Mouse (Mus musculus): Measurements from ENCODE around the gene Ube2c.
"Not testable (repeated sequence)": the region's sequence is repeated elsewhere in the genome, so short reads cannot be mapped to it uniquely, and the experiment has no call there.

Ube2c gene

DNA sequence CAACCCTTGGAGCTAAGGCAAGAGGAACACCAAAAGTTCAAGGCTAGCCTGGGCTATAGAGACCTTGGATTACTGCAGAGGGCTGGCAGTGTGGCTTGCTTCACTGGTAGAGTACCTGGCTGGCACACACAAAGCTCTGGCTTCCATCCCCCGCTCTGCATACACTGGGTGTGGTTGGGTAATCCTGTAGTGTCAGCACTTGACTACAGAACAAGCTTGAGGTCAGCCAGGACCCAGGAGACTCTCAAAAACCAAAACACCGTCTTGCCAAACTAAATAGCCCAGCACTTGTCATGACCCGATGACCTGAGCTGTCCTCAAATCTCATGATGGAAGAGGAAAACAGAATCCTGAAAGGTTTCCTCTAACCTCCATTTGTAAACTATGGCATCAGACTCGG is 20.8 kb downstream of the Ube2c start:
- DNase-seq: no peak

DNA sequence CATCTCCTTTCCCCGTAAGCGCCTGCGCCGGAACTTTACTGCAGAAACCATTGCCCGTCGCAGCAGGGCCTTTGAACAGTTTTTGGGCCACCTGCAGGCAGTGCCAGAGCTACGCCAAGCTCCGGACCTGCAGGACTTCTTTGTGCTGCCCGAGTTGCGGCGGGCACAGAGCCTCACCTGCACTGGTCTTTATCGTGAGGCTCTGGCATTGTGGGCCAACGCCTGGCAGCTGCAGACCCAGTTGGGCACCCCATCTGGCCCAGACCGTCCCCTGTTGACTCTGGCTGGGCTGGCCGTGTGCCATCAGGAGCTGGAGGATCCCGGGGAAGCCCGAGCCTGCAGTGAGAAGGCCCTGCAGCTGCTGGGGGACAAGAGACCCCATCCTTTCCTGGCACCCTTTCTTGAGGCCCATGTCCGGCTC is 22.2 kb downstream of the Ube2c start:
- no peak for DNase-seq

DNA sequence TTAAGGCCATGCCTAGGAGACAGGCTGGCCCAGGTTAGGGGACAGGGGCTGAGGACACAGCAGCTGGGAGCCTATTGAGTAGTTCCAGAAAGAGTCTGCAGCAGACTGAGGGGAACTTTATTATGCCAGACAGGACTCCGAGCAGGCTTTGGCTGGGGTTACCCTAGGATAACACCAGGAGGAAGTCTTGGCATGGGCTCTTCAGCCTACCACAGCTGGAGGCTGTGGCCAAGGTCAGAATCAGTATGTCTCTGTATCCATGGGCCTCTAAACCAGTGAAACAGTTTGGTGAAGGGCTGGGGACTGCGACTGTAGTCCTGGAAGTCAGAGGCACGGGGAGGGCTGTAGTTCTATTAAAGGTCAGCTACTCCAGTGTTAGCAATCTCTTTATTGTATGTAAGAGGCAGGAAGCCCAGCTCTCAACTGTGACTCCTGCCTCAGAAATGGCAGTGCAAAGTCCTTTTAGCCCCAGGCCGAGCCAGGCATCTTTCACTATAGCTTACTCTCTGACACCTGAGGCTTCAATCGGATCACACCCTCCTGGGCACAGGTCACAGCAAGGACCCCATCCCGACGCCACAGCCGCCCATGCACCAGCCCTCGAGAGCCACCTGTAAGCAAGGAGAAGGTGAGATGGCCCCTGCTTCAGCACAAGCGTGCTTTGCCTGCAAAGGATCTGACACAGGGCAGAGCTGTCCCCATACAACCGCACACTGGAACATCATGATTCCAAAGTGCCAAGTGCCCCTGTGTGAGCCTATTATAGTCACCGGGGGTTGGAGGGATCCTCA is 22.9 kb downstream of the Ube2c start:
- DNase-seq: no peak

DNA sequence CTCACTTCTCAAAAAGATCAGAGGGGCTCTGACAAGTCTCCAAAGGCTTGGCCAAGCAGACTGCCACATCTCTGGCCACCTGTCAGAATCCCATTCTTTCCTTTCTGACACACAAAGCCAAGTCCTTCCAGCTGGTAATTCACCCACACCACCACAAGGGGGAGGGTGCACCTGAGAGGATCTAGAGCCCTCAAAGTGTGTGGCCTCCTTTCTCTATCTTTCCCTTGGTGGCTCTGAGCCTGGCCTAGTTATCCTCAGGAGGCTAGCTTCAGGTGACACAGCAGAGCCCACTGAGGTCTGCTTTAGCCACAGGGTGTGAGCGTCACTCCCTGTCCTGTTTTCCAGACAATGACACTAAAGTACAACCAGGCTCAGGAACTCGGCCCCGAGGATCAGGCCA is 23.5 kb downstream of the Ube2c start:
- peak; percentile 78 to 82 for DNase-seq

DNA sequence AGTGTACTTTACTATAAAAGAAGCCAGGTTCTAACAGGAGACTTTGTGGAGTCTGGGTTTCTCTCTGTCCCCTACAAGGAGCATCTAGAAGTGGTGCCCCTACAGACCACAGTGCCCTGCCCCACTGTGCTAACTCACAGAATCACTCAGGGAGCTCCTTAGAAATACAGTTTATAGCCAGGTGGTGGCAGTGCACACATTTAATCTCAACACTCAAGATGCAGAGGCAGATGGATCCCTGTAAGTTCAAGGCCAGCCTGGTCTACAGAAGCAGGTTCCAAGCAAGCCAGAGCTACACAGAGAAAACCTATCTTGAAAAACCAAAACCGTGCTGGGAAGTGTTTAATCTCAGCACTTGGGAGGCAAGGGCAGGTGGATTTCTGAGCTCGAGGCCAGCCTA is 24.1 kb downstream of the Ube2c start:
- DNase-seq: peak in 1 of 2 experiments; percentile 41

DNA sequence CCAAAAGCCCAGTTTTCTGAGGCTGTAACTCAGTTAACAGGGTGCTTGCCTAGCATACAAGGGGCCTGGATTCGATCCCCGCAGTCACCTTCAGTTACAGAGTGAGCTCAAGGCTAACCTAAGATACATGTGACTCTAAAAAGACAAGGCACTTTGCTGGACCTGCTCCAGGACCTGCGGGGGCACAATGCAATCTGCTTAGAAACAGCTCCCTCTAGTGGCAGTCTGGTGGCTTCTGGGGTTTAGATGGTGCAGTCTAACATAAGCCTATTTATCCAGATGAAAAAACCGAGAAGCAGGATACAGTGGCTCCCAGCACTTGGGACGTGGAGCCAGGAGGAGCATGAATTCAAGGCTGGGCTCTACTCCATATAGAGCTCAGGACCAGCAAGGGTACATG is 24.6 kb downstream of the Ube2c start:
- peak; percentile 87 to 92 for DNase-seq

DNA sequence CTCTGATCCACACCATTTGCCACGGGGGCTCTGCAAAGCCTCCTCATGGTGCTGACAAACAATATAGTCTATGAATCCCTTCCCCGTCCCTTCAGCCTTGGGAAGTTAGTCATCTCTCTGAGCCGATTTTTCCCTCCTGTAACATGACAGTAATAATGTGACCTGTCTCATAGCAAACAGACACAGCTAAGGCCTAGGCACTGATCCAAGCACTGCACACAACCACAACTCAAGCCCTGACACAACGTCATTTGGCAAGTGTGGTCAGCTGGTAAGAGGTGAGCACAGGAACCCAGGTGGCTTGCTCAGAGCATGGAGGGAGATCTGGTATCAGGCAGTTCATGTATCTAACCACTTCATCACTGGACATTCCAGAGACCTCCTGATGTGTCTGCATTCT is 26.2 kb downstream of the Ube2c start:
- DNase-seq: no peak

DNA sequence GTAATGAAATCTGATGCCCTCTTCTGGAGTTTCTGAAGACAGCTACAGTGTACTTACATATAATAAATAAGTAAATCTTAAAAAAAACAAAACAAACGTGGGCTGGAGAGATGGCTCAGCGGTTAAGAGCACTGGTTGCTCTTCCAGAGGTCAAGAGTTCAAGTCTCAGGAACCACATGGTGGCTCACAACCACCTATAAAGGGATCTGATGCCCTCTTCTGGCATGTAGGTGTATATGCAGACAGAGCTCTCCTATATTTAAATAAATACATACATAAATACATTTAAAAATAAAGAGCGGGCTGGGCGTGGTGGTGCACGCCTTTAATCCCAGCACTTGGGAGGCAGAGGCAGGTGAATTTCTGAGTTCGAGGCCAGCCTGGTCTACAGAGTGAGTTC is 28.9 kb downstream of the Ube2c start:
- DNase-seq: not testable (repeated sequence)

DNA sequence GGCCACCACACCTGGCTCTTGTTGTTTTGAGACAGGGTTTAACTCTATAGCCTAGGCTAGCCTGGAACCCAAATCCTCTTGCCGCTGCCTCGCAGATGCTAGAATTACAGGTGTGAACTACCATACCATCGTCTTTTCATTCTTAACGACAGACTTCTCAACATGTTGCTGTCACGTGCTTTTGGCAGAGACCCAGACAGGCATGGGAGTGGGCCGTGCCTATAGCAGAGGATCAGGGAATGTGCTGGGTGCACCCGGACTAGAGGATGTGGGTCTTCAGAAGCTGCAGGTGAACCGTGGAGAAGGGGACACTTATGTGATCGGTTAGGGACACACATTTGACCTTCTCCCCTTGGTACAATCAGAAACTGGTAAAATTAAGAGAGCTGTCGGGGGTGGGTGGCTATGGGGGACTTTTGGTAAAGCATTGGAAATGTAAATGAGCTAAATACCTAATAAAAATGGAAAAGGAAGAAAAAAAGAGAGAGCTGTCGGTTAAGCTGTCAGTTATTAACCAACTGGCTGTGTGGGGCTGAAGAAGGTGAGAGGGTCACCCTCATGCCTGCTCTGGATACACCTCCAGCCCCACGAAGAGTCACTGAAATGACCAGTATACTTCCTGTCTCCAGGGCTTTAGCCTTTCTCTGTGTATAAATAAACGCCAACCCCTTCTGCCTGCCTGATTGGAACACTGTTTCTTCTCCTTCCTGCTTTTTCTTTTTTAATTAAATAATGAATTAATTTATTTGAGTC is 30.7 kb downstream of the Ube2c start:
- peak in 1 of 2 experiments; percentile 29 for DNase-seq

DNA sequence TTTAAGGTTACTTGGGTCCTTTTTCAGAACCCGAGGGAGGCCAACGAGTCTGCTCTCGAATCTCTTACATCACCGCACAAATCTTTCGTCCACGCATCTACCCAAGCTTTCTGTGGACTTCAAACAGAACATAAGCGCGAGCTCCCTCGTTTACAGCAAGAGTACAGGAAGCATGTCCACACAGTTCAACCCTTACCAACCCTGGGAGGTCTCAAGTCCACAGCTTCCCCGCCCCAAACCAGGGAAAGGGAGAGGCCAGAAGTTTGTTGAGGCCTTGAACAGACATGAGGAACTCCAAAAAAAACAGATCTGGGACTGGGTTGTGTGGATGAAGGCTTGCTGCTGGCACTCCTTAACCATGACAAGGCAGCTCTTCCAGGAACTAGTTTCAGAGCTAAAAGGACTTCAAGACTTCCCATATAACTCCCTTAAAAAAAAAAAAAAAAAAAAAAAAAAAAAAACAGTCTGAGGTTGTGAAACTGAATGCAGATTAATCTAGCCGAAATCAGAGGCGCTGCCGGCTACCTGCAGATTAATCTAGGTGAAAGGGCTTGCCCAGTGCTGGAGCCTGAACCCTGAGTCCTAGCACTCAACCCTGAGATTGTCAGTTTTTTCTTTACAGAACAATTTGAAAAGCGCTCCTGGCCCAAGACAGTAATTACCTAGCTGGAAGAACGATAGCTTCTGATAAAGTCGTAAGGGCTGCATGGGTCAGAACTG is 33.7 kb downstream of the Ube2c start:
- no peak for DNase-seq

DNA sequence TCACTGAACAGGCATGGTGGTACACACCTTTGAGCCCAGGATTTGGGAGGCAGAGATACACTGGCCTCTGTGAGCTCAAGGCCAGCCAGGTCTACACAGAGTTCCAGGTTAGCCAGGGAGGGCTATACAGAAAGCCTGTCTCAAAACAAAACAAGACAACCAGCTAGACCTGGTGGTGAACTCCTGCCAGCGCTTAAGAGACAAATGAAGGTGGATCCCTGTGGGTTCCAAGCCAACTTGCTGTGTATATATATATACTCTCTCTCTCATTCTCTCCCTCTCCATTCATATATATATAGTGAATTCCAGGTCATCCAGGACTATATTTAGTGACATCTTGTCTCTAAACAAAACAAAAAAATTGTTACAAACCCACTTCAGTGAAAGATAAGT is 34.2 kb downstream of the Ube2c start:
- no peak for DNase-seq

DNA sequence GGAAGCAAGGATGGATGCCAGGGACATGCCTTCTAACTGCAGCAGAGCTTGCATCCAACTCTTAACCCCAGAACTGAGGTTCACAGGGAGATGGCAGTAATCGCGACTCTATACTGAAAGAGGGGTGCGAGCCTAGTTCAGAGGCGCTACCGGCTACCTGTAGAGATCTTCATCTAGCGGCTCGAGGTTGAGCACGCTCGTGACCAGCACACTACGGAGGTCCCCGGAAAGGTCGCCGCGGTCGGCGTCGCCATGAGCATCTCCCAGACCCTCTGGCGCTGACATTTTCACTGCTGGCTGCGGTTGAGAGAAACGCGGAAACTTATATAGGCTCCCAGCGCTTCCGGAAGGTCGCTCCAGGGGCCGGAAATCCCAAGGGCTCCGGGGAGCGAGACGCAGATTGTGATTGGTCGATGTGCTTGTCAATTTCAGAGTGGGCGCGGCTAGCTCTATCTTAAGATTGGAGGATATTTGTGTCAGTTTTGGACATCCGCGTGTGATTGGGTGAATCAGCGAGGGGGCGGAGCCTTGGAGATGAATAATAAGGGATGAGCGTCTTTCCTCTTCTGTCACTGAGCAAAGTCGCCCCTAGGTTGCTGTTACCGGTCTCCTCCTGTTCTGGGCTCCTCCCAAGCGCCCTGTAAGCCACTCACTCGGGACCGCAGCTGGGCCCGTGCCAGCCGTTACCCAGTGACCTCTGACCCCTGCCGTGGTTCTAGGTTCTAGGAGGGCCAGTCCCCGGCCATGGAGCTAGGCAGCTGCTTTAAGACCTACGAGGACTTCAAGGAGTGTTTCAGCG is 35.0 kb downstream of the Ube2c start, which contains the start of the genes Acot8 and Zswim3:
Gene Acot8 (minus strand): TSS at position 350 of the 799 bp plus-strand sequence.
Gene Zswim3 (plus strand): TSS at position 566 of the 799 bp plus-strand sequence.
- DNase-seq: peak; percentile 97 to 98

DNA sequence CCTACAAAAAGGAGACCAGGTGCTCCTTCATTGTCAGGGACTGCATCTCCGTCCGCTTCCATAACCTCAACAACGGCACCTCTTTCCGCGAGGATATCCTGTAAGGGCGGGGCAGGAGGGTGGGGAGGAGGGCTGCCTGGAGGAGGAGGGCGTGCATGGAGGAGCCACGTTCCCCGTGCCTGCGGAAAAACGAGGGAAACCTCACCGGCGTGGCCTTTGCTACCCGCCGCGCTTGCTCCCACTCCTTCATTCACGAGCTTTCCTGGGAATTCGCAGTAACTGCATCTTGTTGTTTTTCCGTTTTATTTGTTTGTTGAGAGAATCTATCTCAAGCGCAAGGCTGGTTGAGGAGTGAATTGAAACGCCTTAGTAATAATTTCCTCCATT is 35.6 kb downstream of the Ube2c start:
- DNase-seq: no peak

DNA sequence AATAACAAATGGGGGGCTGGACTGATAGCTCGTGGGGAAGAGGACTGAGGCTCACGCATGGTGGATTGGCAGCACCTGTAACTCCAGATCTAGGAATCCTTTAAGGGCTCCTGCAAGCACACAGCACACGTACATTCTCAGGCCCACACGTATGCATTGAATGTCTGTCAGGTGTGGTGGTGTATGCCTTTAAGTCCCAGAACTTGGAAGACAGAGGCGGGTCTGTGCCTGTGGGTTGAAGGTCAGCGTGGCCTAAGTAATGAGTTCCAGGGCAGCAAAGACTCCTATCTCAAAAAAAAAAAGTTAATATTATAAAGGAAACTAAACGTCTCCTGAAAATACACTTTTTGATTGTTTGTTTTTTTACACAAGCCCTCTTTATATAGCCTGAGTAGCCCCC is 36.9 kb downstream of the Ube2c start:
- no peak for DNase-seq

DNA sequence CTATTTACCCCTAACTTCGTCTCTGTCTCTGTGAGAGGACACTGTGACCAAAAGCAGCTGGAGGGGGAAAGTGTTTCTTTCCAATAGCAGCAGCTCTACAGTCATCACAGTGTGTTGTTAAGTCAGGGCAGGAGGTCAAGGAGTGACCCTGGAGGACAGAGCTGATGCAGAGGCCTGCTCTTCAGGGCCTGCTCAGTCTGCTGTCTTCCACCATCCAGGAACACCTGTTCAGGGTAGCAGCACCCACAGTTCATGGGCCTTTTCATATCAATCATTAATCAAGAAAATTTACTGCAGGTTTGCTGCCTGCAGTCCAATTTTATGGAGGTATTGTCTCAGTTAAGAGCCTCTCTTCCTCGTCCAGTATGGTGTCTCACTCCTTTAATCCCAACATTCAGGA is 43.9 kb downstream of the Ube2c start:
- DNase-seq: no peak

DNA sequence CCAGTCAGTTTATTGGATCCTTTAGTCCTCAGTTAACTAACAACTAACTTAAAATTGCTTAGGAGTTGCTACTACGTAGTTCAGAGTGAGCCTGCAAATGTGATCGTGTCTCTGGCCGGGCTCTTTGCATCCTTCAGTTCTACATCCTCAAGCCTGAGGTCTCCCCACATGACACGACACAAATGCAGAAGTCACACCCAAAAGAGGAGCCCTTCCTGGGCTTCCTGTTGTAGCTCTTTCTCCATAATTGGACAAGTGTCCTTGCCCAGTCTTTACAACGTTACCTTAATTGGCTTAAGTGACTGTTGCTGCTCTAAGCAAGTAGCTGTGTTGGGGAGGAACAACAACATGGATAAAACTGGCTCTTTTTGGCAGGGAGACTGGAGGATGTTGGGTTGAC is 45.6 kb downstream of the Ube2c start:
- DNase-seq: no peak

DNA sequence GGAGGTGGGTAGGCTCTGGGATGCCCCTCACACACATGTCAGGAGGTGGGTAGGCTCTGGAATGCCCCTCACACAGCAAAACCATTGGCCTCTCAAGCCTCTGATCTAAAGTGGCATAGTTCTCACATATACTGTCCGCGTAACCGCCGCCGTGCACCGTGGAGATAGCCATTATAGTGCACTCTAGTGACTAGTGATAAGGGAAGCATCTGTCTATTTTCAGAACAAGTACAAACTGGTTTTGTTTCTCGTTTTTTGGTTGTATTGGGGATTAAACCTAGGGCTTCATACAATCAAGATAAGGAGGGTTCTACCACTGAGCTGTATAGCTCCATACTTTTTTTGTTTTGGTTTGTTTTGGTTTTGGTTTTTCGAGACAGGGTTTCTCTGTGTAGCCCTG is 46.1 kb downstream of the Ube2c start:
- DNase-seq: no peak

DNA sequence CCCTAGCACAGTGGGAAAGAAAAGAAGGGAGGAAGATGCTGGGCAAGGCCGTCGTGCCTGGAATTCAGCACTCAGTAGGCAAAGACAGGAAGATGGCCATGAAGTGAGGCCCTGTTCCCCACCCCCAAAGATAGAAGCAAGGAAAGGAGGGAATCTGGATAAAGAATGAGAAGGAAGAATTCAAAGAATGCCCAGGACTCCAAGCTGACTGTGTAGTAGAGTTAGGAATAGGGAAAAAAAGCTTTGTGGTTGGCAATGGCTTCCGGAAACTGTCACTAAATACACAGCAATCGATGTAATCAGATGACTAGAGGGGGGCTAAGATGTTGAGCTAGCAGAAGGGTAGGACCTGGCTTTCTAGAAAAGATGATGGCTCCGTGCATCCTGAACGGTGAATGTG is 47.5 kb downstream of the Ube2c start:
- no peak for DNase-seq

DNA sequence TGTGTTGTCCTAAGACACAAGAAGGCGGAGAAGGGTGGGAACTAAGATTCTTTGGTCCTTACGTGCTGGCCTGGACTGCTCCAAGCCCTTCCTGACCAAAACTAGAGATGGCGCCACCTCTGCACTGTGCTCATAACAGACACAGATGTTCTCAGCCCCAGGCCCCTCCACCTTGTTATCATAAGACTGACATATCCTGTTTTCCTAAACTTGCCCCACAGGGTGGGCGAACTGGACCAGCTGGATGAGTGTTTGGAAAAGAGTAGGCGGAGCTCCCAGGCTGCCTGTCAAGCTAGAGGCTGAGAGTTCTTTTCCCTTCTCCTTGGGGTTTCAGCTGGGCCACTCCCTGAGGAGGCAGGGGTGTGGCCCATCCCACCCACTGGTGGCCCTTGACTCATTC is 48.0 kb downstream of the Ube2c start:
- peak in 1 of 2 experiments; percentile 38 for DNase-seq

DNA sequence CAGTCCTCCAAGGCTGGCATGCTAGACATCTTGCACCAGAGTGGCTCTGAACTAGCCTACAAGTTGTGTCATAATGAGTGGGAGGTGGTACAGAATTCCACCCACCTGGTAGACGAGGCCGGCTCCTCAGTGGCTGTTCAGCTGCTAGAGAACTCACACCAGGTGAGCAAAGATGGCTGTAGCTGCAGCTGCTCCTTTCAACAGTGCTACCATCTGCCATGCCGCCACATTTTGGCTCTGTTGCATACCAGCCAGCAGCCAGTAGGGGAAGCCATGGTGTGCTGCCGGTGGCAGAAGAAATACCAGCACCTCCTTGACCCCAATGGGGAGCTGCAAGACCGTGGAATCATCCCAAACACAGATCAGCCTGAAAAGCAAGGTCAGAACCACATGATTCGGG is 51.4 kb downstream of the Ube2c start:
- DNase-seq: no peak

DNA sequence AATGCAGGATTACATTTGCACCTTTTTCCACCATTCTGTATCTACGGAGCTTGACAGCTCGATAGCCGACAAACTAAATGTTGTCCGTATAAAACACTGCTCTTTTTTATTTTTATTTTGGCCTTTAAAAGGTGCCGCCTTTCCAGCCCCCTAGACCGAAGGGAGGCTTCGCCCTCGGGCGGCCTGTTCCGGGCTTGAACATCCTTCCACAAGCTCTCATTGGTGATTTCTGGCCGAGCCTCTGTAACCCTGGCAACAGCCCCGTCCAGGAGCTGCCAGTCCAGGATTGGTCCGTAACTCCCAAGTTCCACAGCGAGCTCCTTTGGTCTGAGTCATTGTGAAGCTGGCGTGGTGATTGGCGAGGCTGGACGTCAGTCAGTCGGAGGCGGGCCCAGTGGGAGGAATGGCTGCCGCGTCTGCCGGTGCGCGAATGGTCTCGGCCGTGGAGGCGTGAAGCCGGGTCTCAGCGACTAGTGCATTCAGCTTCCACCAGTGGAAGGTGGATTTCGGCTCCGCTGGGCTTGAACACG is 53.0 kb downstream of the Ube2c start, which contains the start of gene Zswim1:
Gene Zswim1 (plus strand): TSS at position 51 of the 530 bp plus-strand sequence.
- peak; percentile 100 for DNase-seq

DNA sequence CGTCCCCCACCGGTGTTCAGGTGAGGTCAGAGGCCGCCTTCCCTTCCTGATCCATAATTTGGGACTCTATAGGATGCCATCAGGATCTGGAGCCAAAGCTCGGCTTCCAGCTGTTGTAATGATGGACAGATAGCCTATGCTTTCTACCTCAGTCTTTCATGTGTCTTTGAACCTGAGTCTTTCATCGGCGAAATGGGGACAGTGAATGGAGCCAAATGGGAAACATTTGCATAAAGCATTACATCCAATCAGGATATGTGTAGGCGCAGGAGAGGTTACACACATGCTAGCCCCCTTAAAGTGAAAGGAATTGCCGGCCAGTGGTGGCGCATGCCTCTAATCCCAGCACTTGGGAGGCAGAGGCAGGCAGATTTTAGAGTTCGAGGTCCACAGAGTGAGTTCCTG is 53.5 kb downstream of the Ube2c start:
- DNase-seq: peak in 1 of 2 experiments; percentile 31
